Mouse (Mus musculus): ENCODE data around the gene Vgf. TPM values are rescaled to one million over a fixed set of nuclear protein-coding genes. Genes with fewer than 3 reads are reported as not detected.

The Vgf gene
- total RNA-seq, 1 experiment from 2014 or later, result not detected

DNA sequence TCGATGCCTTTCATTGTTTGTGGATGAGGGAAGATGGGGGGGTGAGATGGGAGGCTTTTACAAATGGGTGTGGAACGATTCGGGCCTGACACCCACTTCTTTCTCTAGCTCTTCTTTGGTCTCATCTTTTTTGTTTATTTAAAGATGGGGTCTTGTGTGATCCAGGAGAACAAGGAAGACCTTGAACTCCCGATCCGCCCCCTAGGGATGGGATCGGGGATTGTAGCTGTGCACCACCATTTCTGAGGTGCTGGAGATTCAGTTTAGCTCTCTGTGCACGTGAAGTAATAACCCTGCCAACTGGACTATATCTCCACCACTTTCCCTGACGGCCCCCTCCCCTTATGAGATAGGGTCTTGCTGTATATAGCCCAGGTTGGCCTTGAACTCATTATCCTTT lies 39.7 kb downstream of the Vgf start:
- ATAC-seq (replicated peaks; ENCODE audit: low read depth, poor library complexity, severe bottlenecking), result no peak

DNA sequence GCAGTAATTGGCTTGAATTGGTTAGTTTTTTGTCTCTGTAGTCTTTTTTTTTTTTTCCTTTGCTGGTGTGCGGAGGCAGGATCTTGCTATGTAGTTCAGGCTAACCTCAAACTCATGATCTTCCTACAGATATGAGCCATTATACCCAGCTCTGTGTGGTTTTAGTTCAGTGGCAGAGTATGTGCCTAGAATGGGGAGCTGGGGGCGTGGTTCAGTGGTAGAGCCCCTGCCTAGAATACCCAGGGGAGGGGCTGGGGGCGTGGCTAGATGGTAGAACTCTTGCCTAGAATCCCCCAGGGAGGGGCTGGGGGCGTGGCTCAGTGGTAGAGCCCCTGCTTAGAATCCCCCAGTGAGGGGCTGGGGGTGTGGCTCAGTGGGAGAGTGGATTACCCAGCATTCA lies 42.5 kb downstream of the Vgf start:
- ATAC-seq (replicated peaks; ENCODE audit: low read depth, poor library complexity, severe bottlenecking), result 0 out of 2 replicates have a peak, but pooled peaks have one; percentile 35

DNA sequence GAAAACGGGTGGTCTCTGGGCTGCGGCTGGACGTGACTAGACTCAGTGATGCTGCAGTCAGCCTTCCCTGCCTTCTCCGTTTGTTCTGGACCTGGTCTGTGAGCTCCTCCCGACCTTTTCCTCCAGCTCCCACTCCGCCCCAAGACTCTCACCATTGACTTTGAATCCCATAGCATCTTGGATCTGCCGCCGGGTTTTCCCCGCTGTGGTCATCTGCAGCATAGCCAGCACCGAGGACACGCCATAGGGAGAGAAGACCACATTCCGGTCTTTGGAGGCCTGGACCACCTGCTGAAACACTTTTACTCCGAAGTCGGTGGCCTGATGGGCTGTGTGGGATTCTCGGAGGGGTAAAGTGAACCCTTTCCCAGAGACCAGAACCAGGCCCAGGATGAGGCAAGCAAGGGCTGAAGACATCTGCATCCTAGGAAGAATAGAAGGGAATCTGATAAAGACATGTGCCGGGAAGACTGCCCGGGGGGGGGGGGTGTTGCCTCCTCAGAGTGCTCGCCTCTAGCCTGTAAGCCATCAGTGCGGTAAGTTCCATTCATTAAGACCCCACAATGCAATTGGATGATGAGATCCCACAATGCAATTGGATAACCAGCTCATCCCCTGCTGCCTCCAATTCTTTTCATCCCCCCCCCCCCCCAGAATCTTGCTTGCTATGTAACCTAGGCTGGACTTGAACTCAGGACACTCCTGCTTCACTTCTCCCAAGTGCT lies 44.9 kb downstream of the Vgf start:
- ATAC-seq (replicated peaks; ENCODE audit: low read depth, poor library complexity, severe bottlenecking), result no peak

DNA sequence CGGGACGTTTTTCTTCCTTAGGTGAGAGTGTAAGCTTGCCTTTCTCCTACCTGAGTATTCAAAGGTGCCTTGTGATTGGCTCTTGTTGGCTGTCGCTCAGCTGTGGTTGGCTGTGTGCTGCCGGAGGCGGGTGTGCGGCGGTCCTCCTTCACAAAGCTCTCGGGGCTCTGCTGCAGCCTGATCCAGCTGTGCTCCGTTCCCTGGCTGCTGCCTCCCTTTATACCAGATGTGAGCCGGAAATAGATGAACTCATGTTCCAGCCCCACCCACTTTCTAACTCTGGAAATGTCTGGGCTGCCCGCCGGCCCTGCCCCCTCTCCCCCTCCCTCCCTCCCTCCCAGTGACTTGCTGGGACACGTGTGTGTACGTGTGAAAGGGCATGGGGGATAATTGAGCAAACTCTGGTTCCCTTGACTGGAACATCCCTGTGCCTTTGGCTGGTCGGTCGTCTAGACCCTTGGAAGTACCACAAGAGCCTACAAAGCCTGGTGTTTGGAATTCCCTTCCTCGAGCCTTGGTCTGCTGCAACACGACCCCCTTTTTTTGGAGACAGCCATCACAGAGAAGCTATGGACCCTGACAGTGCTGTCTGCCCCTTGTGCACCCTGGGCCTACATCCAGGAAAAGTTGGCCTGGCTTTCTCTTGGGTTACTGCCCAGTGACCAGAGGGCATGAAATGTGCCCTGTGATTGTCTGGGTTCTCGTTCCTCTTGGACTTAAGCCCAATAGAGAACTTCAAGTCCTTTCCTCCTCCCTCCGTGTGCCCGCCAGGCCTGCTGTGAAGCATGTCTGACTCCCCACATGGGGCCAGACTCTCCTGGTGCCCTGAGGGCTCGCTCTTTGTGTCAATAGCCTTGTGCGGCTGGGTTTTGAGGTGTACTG lies 46.1 kb downstream of the Vgf start, which contains the start of gene Serpine1:
TSS of gene Serpine1 (minus strand) at position 190 of the 882 bp plus-strand sequence.
- peak; percentile 36; the same call in 1 of the 2 replicates for ATAC-seq (replicated peaks; ENCODE audit: low read depth, poor library complexity, severe bottlenecking)

DNA sequence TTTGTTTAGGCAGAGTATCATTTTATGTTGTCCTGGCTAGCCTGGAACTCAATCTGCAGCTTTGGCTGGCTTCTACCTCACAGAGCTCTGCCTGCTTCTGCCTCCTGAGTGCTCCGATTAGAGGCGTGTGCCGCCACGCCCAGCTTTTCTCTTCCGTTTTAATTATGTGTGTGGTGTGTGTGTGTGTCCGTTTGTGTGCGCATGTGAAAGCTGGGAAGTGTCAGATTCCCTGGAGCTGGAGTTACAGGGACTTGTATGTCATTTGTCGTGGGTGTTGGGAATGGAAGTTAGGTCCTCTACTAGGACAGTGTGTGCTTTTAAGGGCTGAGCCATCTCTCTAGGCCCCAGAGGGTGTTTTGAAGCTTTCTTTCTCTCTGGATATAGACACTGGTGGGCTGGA lies 46.9 kb downstream of the Vgf start:
- no peak for ATAC-seq (replicated peaks; ENCODE audit: low read depth, poor library complexity, severe bottlenecking)

DNA sequence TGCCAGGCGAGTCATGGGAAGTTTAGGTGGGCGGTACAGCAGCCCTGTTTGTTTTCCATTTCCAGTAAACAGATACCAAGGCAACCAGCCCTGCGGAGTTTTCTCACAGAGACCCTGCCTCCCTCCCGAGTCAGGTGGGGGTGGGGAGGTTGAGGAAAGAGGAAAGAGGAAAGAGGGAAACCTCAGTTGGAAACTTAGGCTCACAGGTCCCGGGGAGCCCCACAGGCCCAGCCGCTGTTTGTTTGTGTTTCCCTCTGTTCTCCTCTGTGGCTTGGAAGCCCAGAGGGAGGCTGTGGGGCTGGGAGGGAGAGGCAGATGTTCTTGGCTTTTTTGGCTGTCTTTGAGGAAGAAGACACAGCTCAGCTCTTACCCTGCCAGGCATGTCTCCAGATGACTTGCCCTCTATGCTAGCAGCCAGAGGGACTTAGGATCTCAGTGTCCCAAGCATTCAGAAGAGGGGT lies 48.0 kb downstream of the Vgf start:
- no peak for ATAC-seq (replicated peaks; ENCODE audit: low read depth, poor library complexity, severe bottlenecking)

DNA sequence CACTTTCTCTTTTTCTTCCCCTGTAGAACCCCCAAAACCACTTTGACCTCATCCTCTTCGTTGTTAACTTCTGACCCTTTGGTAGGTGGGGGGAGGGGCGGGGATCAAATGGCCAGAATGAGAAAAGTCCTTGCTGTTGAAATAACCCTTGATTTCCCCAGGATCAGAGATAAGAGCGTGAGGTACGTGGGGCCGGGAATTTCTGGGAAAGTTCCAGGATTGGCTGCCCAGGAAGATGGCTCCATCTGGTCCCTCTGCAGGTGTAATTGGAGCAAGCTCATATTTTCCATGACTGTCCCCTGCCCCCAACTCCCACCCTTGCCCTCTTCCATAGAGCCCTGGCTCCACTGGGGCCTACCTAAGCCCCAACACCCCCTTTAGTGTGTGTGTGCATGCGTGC lies 49.5 kb downstream of the Vgf start:
- no peak for ATAC-seq (replicated peaks; ENCODE audit: low read depth, poor library complexity, severe bottlenecking)

DNA sequence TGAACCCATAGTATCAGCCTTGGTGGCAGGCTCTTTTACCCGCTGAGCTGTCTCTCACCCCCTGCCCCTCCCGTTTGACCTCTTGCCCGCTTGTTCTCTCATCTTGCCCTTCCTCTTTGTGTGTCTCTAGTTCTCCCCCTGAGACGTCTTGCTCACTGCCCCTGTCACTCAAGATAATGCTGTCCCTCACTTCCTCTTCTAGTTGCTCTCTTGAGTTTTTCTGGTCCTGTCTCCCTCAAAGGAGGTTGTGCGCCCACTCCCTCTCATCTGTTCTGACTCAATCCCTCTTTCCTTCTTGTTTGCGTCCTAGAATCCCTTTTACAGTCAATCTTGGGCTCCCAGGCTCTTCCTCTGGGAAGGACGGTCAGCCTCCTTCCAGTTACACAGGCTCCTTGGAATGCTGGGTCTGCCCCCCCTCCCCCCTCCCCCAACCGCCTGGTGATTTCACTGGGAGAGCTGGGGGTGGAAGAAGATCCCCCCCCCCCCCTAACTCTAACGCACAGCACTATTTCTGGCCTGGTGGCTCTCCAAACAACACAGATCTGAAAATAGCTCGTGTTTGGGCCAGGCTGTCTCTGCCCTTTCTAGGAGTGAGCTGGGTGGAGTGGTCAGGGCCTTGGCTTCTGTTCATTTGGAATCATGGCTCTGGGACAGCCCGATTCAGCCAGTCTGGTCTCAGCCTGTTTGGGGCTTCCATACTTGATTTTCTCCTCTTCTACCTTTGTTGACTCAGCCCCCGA lies 50.2 kb downstream of the Vgf start:
- ATAC-seq (replicated peaks; ENCODE audit: low read depth, poor library complexity, severe bottlenecking), result peak; percentile 85

DNA sequence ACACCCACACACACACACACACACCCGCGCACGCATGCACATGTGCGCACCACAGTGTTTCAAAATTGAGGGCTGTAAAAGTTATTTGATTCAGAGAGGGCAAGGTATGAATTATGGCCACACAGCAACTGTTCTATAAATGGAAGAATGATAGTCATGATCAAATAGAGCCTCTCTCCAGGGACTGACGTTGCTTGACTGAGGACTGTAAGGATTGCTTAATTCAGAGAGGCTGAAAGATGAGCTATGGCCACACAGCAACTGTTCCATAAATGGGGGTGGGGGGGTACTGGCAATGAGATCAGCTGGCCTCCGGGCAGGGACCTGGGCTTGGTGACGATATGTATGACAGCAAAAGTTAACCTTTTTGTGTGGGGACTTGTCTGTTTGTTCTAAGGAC lies 51.0 kb downstream of the Vgf start:
- no peak for ATAC-seq (replicated peaks; ENCODE audit: low read depth, poor library complexity, severe bottlenecking)

DNA sequence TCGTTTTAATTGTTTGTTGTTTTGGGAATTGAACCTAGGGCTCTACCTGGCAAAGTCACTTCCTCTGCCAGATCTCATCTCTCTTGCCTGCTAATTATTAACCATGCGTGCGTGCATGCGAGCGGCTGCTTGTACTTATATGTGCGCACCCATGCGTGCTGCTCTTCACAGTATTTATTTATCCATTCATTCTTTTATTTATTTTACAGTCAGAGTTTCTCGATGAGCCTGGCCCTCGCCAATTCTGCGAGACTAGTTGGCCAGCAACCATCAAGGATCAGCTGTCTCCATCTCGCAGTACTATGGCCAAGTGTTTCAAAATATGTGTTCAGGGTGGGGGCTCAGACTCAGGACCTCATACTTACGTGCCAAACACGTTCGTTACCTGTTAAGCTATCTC lies 51.8 kb downstream of the Vgf start:
- no peak for ATAC-seq (replicated peaks; ENCODE audit: low read depth, poor library complexity, severe bottlenecking)

DNA sequence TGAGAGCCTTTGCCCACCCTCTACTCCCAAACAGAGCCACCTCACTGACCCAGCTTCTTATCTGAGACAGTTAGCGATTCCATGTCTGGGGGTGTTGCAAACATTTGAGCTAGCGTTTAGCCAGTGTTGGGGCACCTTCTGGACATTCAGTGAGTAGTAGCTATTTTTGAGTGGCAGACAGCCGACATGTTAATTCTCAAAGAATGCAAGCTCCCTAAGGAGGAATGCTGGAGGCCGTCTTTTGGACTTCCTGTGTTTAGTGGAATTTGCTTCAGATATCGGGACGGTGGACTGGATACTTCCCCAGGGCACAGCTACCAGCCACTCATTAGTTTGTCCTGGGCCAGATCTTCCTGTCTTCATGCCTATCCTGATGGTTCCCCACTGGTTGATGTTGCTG lies 52.4 kb downstream of the Vgf start:
- ATAC-seq (replicated peaks; ENCODE audit: low read depth, poor library complexity, severe bottlenecking), result no peak

DNA sequence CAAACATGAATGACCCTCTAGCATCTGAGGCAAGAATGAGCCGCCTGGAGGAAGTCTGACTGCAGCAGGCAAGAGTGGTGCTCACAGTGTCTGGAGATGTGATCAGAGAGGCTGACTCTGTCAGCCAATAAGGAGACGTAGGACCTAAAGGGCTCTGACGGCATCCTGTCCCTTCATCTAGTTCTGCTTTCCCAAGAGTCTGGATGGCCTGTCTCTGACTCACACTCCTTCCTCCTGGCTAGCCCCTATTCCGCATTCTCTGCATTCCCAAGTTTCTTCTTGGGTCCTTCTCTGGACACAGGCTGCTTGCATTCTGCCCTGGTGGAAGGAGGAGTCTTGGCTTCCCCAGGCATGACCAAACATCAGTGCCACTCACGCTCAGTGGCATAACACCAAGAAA lies 53.7 kb downstream of the Vgf start:
- ATAC-seq (replicated peaks; ENCODE audit: low read depth, poor library complexity, severe bottlenecking), result peak; percentile 33; the same call in 1 of the 2 replicates

Other genes starting within 250 kb of the Vgf start
- gene Col26a1, start 143.2 kb upstream of the Vgf start, total RNA-seq (2017), result not detected in 2 replicates
- 3.8 and 15.0 TPM in 2 replicates for gene Ift22, start 118.2 kb upstream of the Vgf start, total RNA-seq (2017)
- 101 and 120 TPM in 2 replicates for gene Fis1, start 73.1 kb upstream of the Vgf start, total RNA-seq (2017)
- gene Cldn15, start 59.8 kb upstream of the Vgf start, total RNA-seq (2017), result 1.3 and 1.8 TPM in 2 replicates
- 35.1 and 57.3 TPM in 2 replicates for gene Plod3, start 39.4 kb upstream of the Vgf start, total RNA-seq (2017)
- gene Znhit1, start 38.4 kb upstream of the Vgf start, total RNA-seq (2017), result 28.2 and 32.1 TPM in 2 replicates
- 63.6 and 70.1 TPM in 2 replicates for gene Ap1s1, start 19.7 kb downstream of the Vgf start, total RNA-seq (2017)
- gene Serpine1, start 45.9 kb downstream of the Vgf start, total RNA-seq (2017), result not detected in 2 replicates
- gene Trim56, start 89.8 kb downstream of the Vgf start, total RNA-seq (2017), result 27.7 and 34.3 TPM in 2 replicates
- gene Muc3, start 122.9 kb downstream of the Vgf start, total RNA-seq (2017), result not detected in 2 replicates
- 0.82 TPM in 1 of 2 replicates, not detected in the other for gene Muc3a, start 186.0 kb downstream of the Vgf start, total RNA-seq (2017)